Mouse (Mus musculus) cerebellum, postnatal 36 days (tissue): ENCODE measurements around the gene Rundc3a.

ENCODE experiments used
- DNase-seq, 2 experiments: peaks; one replicate each; pipeline ENCODE4 v3.0.0; 2021 to 2022; ENCODE audit warnings: mixed read lengths in 2 of 2

The Rundc3a gene

DNA sequence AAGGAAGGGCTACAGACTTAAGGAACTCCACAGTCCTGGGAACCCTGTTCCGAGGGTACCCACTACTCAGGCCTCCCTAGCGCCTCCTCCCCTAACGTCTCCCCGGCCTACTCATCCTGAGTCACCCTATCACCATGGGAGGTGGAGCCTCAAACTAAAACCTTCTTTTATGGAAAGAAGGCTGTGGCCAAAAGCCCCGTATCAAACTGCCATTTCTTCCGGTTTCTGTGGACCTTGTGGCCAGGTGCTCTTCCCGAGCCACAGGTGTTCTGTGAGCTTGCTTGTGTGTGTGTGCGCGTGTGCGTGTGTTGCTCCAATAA, 43.2 kb downstream of the Rundc3a start:
- no peak for DNase-seq

GRCm38 (mm10) chr11:102437120-102438061, 44.2 kb downstream of the Rundc3a start:
- peak; percentile 51 to 58 for DNase-seq

GRCm38 (mm10) chr11:102438212-102439092, 45.2 kb downstream of the Rundc3a start:
- peak; percentile 86 to 87 for DNase-seq

DNA sequence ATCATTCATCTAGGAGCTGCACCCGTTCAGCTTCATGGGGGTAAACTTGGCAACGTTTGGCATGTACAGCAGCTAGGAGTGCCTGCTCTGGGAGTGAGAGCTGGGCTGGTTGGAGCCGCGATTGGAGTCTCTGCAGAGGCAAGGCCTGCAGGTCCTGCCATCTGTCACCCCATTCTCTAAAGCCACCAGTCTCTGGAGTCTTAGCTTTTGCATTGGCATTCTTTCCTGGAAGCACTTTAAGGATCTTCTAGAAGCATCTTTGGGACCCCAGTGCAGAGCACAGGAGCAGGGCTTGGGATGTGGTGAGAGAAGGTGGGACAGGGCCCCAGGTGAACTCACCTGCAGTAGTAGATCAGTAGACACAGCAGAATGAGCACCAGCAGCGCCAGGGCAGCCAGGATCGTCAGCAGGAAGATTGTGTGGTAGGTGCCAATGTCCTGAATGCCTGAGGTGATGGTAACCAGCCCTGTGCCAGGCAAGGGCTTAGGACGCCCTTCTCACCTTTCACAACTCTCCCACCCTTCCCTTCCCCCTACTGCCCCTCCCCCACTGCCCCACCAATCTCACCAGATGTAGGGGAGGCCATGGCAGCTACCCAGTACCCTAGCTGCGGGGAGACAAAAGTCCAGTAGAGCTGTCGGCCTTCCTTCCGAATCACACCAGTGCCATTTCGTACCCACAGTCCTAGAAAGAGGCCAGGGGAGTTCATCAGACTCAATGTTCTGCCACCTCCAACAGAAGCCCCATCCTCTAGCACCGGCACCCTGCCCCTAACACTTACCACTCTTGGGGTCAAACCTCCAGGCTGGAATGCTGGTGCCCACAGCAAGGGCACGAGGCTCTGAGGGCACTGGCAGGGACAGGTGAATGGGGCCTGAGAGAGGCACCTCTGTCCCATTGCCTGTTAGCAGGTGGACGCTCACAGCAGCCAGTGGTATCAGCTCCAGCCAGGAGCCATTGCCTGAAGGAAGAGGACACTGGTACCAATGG, 46.2 kb downstream of the Rundc3a start:
- peak; percentile 67 to 74 for DNase-seq

DNA sequence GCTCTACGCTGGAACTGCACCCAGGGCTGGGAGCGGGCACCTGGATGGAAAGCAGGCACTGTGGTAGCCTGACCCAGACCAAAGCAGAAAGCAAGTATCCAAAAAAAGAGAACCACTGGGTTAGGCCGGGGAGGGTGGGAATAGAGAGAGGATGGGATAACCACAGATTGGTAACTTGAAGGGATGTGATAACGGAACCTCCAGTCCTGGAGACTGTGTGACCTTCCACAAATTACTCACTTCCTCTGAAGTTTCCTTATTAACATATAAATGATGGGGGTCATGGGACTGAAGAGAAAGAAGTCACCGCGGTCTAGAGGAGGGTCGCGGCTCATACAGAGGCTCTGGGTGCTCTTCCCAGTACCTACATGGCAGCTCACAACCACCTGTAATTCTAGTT, 47.1 kb downstream of the Rundc3a start:
- DNase-seq = no peak

- DNase-seq = no peak
Measured at GRCm38 (mm10) chr11:102441434-102441833, 48.2 kb downstream of the Rundc3a start.

DNA sequence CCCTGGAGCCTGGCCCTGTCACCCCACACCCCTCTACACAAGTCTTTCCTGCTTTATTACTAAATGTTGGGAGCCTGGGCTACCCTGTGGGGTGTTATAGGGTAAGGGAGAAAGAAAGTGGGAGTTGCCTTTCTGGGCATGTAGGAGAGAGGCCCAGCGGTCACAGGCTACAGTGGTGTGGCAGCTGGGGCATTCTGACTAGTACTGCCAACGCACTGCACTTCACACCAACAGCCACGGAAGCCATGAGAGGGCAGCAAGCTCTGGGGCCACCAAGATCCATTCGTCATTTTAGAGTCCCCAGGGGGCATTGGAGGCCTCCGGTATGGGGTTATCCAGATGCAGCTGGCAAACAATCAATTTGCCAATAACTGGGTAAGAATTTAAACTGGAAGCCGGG, 48.9 kb downstream of the Rundc3a start:
- DNase-seq = no peak

DNA sequence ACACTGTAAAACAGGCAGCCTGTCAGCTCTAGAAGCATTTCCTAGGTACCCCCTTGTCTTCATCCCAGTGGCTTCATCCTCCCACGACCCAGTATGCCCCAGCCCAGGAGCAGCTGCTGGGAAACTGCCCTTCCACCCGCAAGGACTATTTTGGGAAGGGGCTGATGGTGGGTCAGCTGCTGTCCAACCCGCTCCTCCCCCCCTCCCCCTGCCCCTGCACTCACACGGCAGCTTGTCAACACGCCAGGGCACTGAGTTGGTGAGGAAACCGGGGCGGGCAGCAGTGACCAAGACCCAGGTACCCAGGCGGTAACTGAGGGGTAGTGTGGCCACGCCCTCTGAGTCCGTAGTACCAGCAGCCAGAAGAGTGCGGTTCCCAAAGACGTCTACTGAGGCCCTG, 50.5 kb downstream of the Rundc3a start:
- no peak for DNase-seq

GRCm38 (mm10) chr11:102444321-102444720, 51.1 kb downstream of the Rundc3a start:
- DNase-seq = no peak

GRCm38 (mm10) chr11:102444781-102445180, 51.6 kb downstream of the Rundc3a start:
- no peak for DNase-seq

GRCm38 (mm10) chr11:102445264-102445890, 52.2 kb downstream of the Rundc3a start:
- DNase-seq = peak in 1 of 2 experiments; percentile 29

DNA sequence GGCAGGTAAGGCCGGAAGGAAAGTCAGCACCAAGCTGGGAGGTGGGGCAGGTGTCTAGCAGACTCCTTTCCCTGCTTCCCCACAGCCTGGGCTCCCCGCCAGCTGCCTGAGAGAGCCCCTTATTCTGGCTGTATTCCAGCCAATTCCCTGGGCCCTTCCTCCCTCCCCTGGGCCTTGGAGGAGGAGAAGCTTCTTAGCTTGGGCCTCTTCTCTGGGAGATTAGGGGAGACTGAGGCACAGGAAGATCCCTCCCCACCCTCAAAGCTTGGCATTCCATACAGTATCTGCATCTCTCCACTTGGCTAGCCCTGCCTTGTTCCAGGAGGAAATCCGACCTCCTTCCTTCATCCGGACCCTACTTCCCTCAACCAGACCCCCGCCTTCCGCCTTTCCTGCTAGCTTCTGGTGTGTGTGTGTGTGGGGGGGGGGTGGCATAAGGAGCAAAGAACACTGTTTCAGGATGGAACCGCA, 52.7 kb downstream of the Rundc3a start:
- peak; percentile 32 to 50 for DNase-seq

DNA sequence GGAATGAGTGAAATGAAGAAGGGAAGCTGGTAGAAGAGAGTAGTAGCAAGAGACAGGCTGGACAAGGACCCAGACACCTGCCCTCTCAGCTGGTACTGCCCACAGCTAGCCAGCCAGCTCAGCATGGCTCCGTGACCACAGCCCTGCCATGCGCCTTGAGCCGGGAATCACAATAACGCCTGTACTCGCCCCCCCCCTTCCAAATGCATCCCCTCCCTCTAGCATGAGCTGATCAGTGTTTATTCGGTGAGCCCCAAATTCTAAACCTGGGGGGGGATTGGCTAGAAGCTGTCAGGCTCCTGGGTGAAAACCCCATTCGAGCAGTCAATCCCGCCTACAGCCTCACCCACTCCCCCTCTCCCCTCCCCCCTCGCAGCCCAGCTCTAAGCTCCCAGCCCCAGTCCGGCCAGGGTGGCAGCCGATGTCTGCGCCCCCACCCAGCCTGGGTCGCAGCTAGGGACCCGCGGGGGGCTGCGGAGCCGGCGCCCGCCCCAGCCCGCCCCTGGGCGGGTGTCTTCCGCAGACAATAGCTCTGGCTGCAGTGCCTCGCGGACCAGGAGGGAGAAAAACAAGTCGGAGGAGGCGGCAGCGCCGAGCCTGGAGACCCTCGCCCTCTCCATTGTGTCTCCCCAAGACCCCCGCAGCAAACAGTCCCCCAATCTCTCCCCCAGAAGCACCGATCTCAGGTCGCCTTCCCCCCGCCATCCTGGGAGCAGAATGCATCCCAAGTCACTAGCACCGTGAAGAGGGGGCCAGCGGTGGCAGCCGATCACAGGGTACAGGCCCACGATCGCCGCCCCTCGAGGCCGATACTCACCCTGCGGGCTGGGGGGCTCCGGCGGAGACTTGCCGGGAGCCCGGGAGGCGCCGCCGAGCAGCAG, 53.6 kb downstream of the Rundc3a start:
- peak; percentile 64 to 71 for DNase-seq

DNA sequence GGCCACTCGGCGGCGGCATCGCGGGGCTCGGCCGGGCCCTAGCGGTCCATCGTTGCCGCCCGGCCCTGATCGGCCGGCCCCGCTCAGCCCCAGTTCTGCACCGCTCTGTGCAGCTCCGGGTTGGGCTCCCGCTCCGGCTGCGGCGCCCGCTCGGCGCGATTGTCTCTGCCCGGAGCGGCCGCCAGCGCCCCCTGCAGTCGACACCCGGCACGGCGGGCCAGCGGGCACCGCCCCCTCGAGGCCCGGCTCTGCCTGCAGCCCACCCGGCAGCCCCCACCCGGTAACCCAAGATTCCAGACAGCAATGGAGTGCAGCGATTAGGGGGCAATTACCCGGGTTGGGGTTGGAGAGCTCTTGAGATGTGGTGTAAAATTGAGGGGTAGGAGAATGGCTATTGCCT, 54.3 kb downstream of the Rundc3a start, which contains the start of gene Fam171a2:
TSS of gene Fam171a2 (minus strand) at position 186 of the 400 bp plus-strand sequence.
- DNase-seq = peak; percentile 85 to 88

- peak in 1 of 2 experiments; percentile 21 for DNase-seq
Measured at GRCm38 (mm10) chr11:102448327-102448726, 55.1 kb downstream of the Rundc3a start.

- peak; percentile 48 to 60 for DNase-seq
Measured at GRCm38 (mm10) chr11:102449043-102450008, 56.1 kb downstream of the Rundc3a start.
